Mouse (Mus musculus) embryonic facial prominence, embryonic 11.5 days (tissue): ENCODE measurements around the gene Mmp9. TPM values are rescaled to one million over a fixed set of nuclear protein-coding genes. Genes with fewer than 3 reads are reported as not detected.

Experiments
- ATAC-seq: fragments of 200-750 bp; cut with Nextera tagmentation; replicated peaks from 2 replicates; pipeline ENCODE4 v1.8.0; 2017; ENCODE audit warnings: low read depth; ENCODE audit not compliant: insufficient number of reproducible peaks, low FRiP score, low TSS enrichment
- DNase-seq: peaks from one replicate; pipeline ENCODE4 v3.0.0-alpha.2; 2015; ENCODE audit warnings: low spot score
- H3K27ac ChIP-seq: fragments of 300-500 bp; sonication (generic); replicated peaks from 2 replicates; pipeline ENCODE4 v1.5.1; 2014; ENCODE audit warnings: mild to moderate bottlenecking, low read depth, low read length, control low read depth
- H3K27me3 ChIP-seq: fragments of 300-500 bp; sonication (generic); 2 replicates; pipeline ENCODE4 v1.6.1; 2014; ENCODE audit warnings: mild to moderate bottlenecking, low read length, moderate library complexity, mixed read lengths; ENCODE audit not compliant: control insufficient read depth, insufficient read depth
- H3K36me3 ChIP-seq: fragments of 300-500 bp; sonication (generic); replicated peaks from 2 replicates; pipeline ENCODE4 v1.6.1; 2014; ENCODE audit warnings: low read depth, mild to moderate bottlenecking, low read length, moderate library complexity, mixed read lengths; ENCODE audit not compliant: control insufficient read depth, insufficient read depth
- H3K4me1 ChIP-seq: fragments of 300-500 bp; sonication (generic); 2 replicates; pipeline ENCODE4 v1.6.1; 2014; ENCODE audit warnings: low read length, mixed read lengths; ENCODE audit not compliant: control insufficient read depth, insufficient read depth
- H3K4me2 ChIP-seq: fragments of 300-500 bp; sonication (generic); 2 replicates; pipeline ENCODE4 v1.6.1; 2014; ENCODE audit warnings: low read depth, mild to moderate bottlenecking, control low read depth, low read length, moderate library complexity
- H3K4me3 ChIP-seq: fragments of 300-500 bp; sonication (generic); 2 replicates; pipeline ENCODE4 v1.5.1; 2014; ENCODE audit warnings: low read depth, low read length, control low read depth
- H3K9ac ChIP-seq: fragments of 300-500 bp; sonication (generic); replicated peaks from 2 replicates; pipeline ENCODE4 v1.6.1; 2014; ENCODE audit warnings: mild to moderate bottlenecking, control low read depth, low read length
- H3K9me3 ChIP-seq: fragments of 300-500 bp; sonication (generic); replicated peaks from 2 replicates; pipeline ENCODE4 v1.6.1; 2016; ENCODE audit warnings: mild to moderate bottlenecking, low read length, inconsistent platforms, mixed read lengths; ENCODE audit not compliant: control insufficient read depth
- WGBS: fragments of 180-500 bp; shearing (Covaris S2); extraction: QIAGEN DNeasy Blood & Tissue Kit; methylation state at CpG from one replicate; pipeline ENCODE4 v1.1.7; 2014; 5-methylcytosine and 5-hydroxymethylcytosine counted together
- polyA plus RNA-seq: library from polyadenylated mRNA; unstranded; fragments of >200 nt; fragmentation: Nextera tagmentation; extraction: Ambion mirVana; gene quantifications from 2 replicates; pipeline ENCODE4 v1.2.1, GENCODE M21; 2014

Gene Mmp9
- polyA plus RNA-seq, 1 experiment from 2014 or later = 1.6 TPM

DNA sequence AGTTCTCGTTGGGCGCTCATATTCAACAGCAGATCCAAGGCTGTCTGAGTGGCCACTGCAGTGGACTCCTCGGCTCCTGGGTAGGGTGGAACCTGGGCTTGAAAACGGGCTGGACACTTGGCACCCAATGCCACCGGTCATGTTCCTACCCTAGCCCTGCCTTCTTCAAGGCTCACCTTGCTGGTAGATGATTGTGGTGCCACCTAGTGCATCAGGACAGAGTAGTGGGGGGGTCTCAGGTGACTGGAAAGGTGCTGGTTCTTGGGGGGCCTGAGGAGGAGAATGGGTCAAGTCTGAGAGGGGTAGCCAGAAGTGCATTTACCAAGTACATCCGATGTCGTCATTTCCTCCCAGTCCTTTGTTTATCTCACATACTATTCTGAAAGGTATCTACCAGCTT is 42.6 kb upstream of the Mmp9 start:
- Histone ChIP-seq H3K4me1 (no peaks in the 10 kb centered on the region), H3K27ac (no peak overlapping the region), H3K9me3 (no peaks in the 10 kb centered on the region), H3K9ac (no peak overlapping the region), H3K27me3 (no peaks in the 10 kb centered on the region), H3K4me2 (no peak overlapping the region), H3K4me3 (no peak overlapping the region), H3K36me3 (peaks cover 28% of the 10 kb centered on the region)
- ATAC-seq (no peak), DNase-seq (no peak)
- WGBS = 92% methylated on average over 7 of the region's 7 CpGs

DNA sequence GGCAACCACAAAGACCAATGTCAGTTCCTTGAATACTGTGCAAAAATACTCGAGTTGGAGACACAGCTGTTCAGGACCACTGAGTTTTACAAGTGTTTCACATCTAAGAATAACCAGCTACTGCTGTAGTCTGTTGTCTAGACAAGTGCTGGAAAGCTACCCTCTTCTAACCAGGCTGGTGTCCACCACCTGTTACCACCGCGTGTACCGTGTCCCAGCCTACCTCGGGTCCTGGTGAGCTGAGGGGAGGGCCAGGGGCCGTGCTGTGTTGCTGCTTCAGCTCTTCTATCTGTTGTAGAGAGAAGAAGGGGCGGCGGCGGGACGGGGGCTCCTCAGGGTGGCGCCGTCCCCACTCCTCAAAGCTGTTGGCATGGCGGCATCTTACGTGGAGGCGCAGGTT is 41.5 kb upstream of the Mmp9 start:
- DNase-seq = no peak
- no peaks in the 10 kb centered on the region for H3K9me3 ChIP-seq
- H3K36me3 ChIP-seq = peaks cover 27% of the 10 kb centered on the region
- no peak overlapping the region for H3K4me3 ChIP-seq
- H3K27me3 ChIP-seq = no peaks in the 10 kb centered on the region
- H3K4me1 ChIP-seq = no peaks in the 10 kb centered on the region
- no peak overlapping the region for H3K4me2 ChIP-seq
- H3K9ac ChIP-seq = no peak overlapping the region
- ATAC-seq = no peak
- 90% methylated on average over 15 of the region's 15 CpGs for WGBS
- no peak overlapping the region for H3K27ac ChIP-seq

DNA sequence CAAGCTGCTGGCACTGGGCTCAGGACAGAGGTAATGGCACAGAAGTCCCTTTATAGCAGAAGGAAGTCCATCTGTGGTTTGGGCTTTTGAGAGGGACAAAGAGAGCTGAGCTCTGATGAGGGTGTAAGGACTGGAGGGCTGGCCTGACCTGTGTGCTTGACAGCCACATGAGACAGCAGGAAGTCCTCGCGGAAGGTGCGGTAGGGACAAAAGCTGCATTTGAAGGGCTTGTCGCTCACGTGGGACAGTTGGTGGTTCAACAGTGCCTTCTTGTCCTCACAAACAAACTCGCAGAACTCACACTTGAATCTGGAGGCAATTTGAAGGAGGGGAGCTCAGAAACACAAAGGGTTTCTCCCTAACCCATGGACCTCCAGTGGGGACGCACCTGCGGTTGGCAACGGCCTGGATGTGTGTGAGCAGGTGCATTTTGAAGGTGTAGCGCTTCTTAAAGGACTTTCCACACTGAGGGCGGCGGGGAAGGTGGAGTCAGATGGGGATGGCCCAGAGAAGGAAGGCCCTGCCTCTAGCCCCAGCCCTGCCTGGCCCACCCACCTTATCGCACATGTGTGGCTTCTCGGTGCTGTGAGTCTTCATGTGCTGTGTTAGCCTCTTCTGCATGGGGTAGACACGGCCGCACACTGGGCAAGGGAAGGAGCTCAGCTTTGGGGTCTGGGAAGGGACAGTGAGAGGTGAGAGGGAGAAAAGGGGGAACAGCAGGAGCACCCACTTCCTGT is 40.7 kb upstream of the Mmp9 start:
- Histone ChIP-seq H3K4me1 (no peaks in the 10 kb centered on the region), H3K4me3 (no peak overlapping the region), H3K36me3 (peaks cover 36% of the 10 kb centered on the region), H3K9ac (no peak overlapping the region), H3K4me2 (no peak overlapping the region), H3K27ac (no peak overlapping the region), H3K9me3 (no peaks in the 10 kb centered on the region), H3K27me3 (no peaks in the 10 kb centered on the region)
- no peak for DNase-seq
- 93% methylated on average over 16 of the region's 16 CpGs for WGBS
- no peak for ATAC-seq

DNA sequence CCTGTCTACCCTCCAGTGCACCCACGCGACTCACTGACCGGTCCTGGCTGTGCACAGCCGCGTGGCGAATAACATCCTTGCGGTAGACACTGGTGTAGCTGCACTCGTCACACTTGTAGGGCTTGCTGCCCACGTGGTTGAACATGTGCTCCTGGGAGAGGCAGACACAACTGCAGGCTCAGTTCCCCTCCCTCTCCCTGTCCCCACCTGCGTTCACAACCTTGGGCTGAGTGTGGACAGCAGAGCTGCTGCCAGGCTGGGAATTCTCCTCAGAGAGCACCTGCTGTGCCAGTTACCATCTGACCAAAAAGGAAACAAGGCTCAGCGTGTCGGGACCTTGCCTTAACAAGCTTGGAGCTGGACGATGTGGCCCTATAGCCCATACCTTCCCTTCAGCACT is 39.2 kb upstream of the Mmp9 start:
- Histone ChIP-seq H3K4me1 (no peaks in the 10 kb centered on the region), H3K4me2 (no peak overlapping the region), H3K9me3 (peaks cover 4% of the 10 kb centered on the region), H3K9ac (no peak overlapping the region), H3K4me3 (no peak overlapping the region), H3K36me3 (peaks cover 37% of the 10 kb centered on the region), H3K27me3 (no peaks in the 10 kb centered on the region), H3K27ac (no peak overlapping the region)
- WGBS = 95% methylated on average over 13 of the region's 13 CpGs
- ATAC-seq (no peak), DNase-seq (no peak)

DNA sequence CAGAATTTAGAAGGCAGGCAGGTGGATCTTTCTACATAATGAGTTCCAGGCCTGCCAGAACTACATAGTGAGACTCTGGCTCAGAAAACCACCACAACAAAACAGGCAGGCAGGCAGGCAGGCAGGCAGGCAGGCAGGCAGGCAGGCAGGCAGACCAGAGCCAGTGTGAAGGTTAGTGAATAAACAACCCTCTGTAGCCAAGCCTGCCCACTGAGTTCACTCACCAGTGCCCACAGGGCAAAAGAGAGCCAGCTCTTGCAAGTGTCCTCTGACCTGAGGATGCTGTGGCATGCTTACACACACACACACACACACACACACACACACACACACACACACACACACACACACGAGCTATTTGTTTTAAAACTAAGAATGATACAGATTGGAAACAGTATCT is 37.1 kb upstream of the Mmp9 start:
- no peaks in the 10 kb centered on the region for H3K27me3 ChIP-seq
- DNase-seq (no peak), ATAC-seq (no peak)
- H3K36me3 ChIP-seq = peaks cover 56% of the 10 kb centered on the region
- H3K4me3 ChIP-seq = no peak overlapping the region
- peaks cover 4% of the 10 kb centered on the region for H3K9me3 ChIP-seq
- no peak overlapping the region for H3K9ac ChIP-seq
- H3K27ac ChIP-seq = no peak overlapping the region
- H3K4me1 ChIP-seq = no peaks in the 10 kb centered on the region
- H3K4me2 ChIP-seq = no peak overlapping the region
- WGBS = 88% methylated on average over 1 of the region's 1 CpGs

DNA sequence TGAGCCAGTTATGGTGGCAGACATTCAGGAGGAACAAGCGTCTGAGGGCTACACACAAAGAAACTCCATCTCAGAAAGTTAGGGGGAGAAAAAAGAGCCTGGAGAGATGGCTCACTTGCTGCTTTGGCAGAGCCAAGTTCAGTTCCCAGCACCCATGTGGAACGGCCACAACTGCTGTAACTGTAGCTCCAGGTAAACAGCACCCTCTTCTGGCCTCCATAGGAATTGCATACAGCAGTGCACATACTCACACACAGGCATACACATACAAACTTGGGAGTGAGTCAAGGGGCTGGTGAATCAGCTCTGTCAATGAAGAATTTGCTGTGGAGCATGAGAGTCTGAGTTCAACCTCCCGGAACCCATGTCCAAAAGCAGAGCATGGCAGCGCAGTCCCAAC is 34.5 kb upstream of the Mmp9 start:
- no peak overlapping the region for H3K4me3 ChIP-seq
- H3K27ac ChIP-seq = no peak overlapping the region
- H3K9ac ChIP-seq = no peak overlapping the region
- peaks cover 48% of the 10 kb centered on the region for H3K36me3 ChIP-seq
- no peak overlapping the region for H3K4me2 ChIP-seq
- no peaks in the 10 kb centered on the region for H3K4me1 ChIP-seq
- no peaks in the 10 kb centered on the region for H3K27me3 ChIP-seq
- H3K9me3 ChIP-seq = peaks cover 4% of the 10 kb centered on the region
- no peak for DNase-seq
- WGBS = 96% methylated on average over 4 of the region's 4 CpGs
- ATAC-seq = no peak

DNA sequence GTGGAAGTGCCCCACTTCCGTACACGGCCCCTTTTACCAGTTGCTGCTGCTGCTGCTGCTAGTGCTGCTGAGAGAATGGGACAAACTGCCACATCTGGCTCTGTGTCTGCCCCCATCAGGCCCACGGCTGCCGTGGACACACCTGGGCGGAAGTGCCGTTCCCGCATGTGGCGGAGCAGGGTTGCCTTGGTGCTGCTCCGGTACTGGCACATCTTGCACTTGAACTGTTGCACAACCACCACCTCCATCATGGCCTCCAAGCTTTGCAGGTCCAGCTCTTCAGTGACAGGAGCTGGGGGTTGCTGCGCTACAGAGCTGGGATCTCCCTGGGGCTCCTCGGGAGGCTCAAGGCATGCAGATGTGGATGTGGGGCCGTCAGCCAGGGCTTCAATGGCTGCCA is 33.1 kb upstream of the Mmp9 start:
- DNase-seq (no peak), ATAC-seq (no peak)
- Histone ChIP-seq H3K36me3 (peaks cover 40% of the 10 kb centered on the region), H3K27me3 (no peaks in the 10 kb centered on the region), H3K9me3 (peaks cover 4% of the 10 kb centered on the region), H3K4me1 (no peaks in the 10 kb centered on the region), H3K9ac (no peak overlapping the region), H3K4me3 (no peak overlapping the region), H3K4me2 (no peak overlapping the region), H3K27ac (no peak overlapping the region)
- WGBS = 92% methylated on average over 12 of the region's 12 CpGs

DNA sequence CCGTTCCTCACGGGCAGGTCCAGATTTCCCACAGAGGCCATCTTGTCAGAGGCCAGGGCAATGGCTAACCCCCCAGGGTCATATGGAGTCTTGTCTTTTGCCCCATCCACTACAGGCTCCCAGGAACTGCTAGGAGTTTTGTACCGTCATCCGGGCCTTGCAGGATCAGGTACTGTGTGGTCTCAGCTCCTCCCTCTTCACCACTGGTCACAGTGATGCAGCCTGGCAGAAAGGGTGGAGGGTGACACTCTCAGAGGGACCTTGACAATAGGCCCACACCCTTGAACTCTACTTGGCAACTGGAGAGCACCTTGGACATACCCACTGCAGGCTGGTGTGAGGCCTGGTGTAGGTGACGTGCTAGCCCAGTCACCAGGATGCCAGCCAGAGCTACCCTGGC is 32.6 kb upstream of the Mmp9 start:
- Histone ChIP-seq H3K4me1 (no peaks in the 10 kb centered on the region), H3K36me3 (peaks cover 40% of the 10 kb centered on the region), H3K4me2 (no peak overlapping the region), H3K9me3 (peaks cover 4% of the 10 kb centered on the region), H3K4me3 (no peak overlapping the region), H3K9ac (no peak overlapping the region), H3K27ac (no peak overlapping the region), H3K27me3 (no peaks in the 10 kb centered on the region)
- WGBS = 99% methylated on average over 5 of the region's 5 CpGs
- no peak for ATAC-seq
- no peak for DNase-seq
